Mouse (Mus musculus) embryonic fibroblast, embryonic 13.5 days (primary cell): ENCODE results near the gene Dnaic1.

Experiments used
- CTCF ChIP-seq: IDR thresholded peaks from 2 replicates; pipeline ENCODE4 v1.5.1; 2011; ENCODE audit warnings: mild to moderate bottlenecking, control low read depth, low read length, moderate library complexity, borderline replicate concordance; ENCODE audit not compliant: insufficient read depth
- POLR2A ChIP-seq: IDR thresholded peaks from 2 replicates; pipeline ENCODE4 v1.6.1; 2011; ENCODE audit warnings: low read depth, mild to moderate bottlenecking, control low read depth, low read length, moderate library complexity

DNA sequence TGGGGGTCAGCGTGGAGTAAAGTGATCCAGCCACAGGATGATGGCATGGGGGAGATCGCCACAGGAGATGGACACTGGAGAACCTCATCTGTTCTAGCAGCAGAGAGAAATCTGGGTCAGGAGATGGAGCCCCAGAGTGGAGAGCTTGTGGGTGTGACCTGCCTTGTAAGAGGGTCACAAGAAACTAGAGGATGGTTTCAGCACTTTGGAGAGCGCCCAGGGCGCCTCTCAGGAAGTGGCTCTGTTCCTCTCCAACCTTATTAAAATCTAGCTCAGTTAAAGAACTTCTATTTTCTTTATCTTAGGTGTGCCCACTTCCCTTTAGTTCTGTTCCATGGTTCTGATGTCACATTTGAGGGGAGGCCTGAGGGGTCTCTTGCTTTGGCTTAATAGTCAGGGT, 37.2 kb downstream of the Dnaic1 start:
- TF ChIP-seq CTCF: no peak
- no peak for TF ChIP-seq POLR2A
